Comparison of ENCODE assay signal across 7 mouse cellular contexts in the genomic region with DNA sequence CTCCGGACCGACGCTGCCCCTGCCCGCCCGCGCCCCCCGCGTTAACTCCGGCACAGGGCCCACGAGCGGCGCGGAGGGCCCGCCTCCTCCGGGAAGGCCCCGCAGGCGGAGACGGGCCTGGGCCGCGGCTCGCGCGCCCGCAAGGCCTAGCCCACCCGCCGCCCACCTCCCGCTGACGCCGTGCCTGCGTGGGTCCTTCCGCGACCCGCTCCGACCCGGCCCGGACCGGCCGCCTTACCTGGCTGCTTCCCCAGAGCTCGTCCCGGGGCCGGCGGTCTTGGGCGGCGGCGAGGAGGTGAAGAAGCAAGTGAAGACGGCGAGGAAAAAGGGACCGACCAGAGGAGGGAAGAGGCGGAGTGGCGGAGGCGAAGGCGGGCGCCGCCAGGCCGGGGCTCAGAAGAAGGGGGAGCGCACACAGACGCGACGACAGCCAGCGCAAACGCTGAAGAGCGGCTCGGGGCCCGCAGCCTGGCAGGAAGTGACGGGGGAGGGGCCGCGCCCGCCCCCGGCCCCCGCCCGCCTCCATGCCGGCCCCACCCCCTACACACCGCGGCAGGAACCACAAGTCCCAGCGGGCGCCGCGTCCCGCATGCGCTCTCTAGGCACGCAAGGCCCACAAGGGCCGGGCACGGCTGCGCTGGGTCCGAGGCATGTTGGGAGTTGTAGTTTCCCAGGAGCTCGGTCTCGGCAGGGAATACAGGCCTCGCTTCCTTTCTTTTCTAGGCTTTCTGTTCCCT. TPM values are rescaled to one million over a fixed set of nuclear protein-coding genes. Genes with fewer than 3 reads are reported as not detected.
A peak's percentile ranks its signal among the peaks of the same experiment; 100 is the strongest.
DNase-seq lines count a peak whose midpoint lies in the region; ATAC-seq lines count a peak whose summit lies in the region.

Gene Stau1 (minus strand): TSS at position 504 of the 737 bp plus-strand sequence.

- no peaks in the 10 kb centered on the region for H3K36me3 ChIP-seq in intestine, embryonic 15.5 days
- H3K36me3 ChIP-seq in midbrain, embryonic 10.5 days = no peaks in the 10 kb centered on the region

- peaks cover 19% of the 10 kb centered on the region for H3K4me1 ChIP-seq in intestine, embryonic 15.5 days (replicated peaks)
- H3K4me1 ChIP-seq in midbrain, embryonic 10.5 days = peaks cover 42% of the 10 kb centered on the region

- peak; percentile 97 for DNase-seq in adrenal gland, adult 2 months
- peak; percentile 96 for DNase-seq in embryo, embryonic 11.5 days (ENCODE audit: low read depth, low spot score)
- peak; percentile 88 to 95 for DNase-seq in gastrocnemius, postnatal 36 days
- DNase-seq in left cerebral cortex, postnatal 25 days (ENCODE audit: low spot score in 2 of 2) = peak; percentile 96 to 98
- peak; percentile 96 for DNase-seq in midbrain, embryonic 10.5 days (ENCODE audit: low spot score)
- DNase-seq in right cerebral cortex, postnatal 4 days = peak; percentile 96

- H3K27me3 ChIP-seq in intestine, embryonic 15.5 days (replicated peaks) = no peaks in the 10 kb centered on the region
- H3K27me3 ChIP-seq in midbrain, embryonic 10.5 days (ENCODE audit: low read depth, poor library complexity, severe bottlenecking) = no peaks in the 10 kb centered on the region

- intact Hi-C loops in gastrocnemius, postnatal 36 days (cut with DNase I) = loop anchor here (2.0 kb wide), 1 partner anchor 19 kb away; the partner anchor contains the start of gene Ddx27
- intact Hi-C loops in left cerebral cortex, postnatal 25 days (cut with DNase I) = loop anchor here (1.0 kb wide), 1 partner anchor 19 kb away; the partner anchor contains the start of gene Ddx27

- peak within 1 kb of the TSS; percentile 97 for H3K4me3 ChIP-seq in intestine, embryonic 15.5 days (replicated peaks)
- peak within 1 kb of the TSS; percentile 98 for H3K4me3 ChIP-seq in midbrain, embryonic 10.5 days

- WGBS in intestine, embryonic 15.5 days = under 1% methylated on average over 83 of the region's 88 CpGs
- WGBS in midbrain, embryonic 10.5 days = under 1% methylated on average over 88 of the region's 88 CpGs

- no peaks in the 10 kb centered on the region for H3K9me3 ChIP-seq in intestine, embryonic 15.5 days
- H3K9me3 ChIP-seq in midbrain, embryonic 10.5 days (replicated peaks) = no peaks in the 10 kb centered on the region

- H3K4me2 ChIP-seq in intestine, embryonic 15.5 days (replicated peaks) = peak within 1 kb of the TSS; percentile 87

- peak within 1 kb of the TSS; percentile 98 for H3K9ac ChIP-seq in intestine, embryonic 15.5 days

- peak; percentile 99 for ATAC-seq in intestine, embryonic 15.5 days

- peak within 1 kb of the TSS; percentile 96 for H3K27ac ChIP-seq in intestine, embryonic 15.5 days
- peak within 1 kb of the TSS; percentile 97 for H3K27ac ChIP-seq in midbrain, embryonic 10.5 days (replicated peaks)

RNA-seq across cellular contexts. Expression of gene Stau1, which starts in this region (rescaled TPM):
- total RNA-seq in adrenal gland, adult 2 months (2021) = 10 to 100 TPM; 61.5 to 91.7 TPM
- polyA plus RNA-seq in adrenal gland, adult 2 months (2012; rRNA removed) = 38.8 and 52.7 TPM in 2 replicates
- total RNA-seq in gastrocnemius, postnatal 36 days (2021) = 10 to 100 TPM; 30.9 to 33.6 TPM
- 62.8 and 70.5 TPM in 2 replicates for polyA plus RNA-seq in intestine, embryonic 15.5 days (2015; fragmentation: Nextera tagmentation; extraction: Ambion mirVana)
- total RNA-seq in left cerebral cortex, postnatal 25 days (2021) = 10 to 100 TPM; 64.4 to 67.1 TPM
- polyA plus RNA-seq in midbrain, embryonic 10.5 days (2016; fragmentation: Nextera tagmentation; extraction: Ambion mirVana) = 88.6 and 104 TPM in 2 replicates

Comparison
In these comparisons a context has a peak if more than half of its experiments do, and no peak if none do; other contexts are left out.
1. Peak in every context shown above with its lines: DNase-seq, ATAC-seq, H3K4me3 ChIP-seq and H3K27ac ChIP-seq.